Mouse (Mus musculus) kidney, embryonic 15.5 days (tissue): ENCODE data around the gene Tbx4. TPM values are rescaled to one million over a fixed set of nuclear protein-coding genes. Genes with fewer than 3 reads are reported as not detected.

Source experiments
- ATAC-seq: fragments of 200-750 bp; cut with Nextera tagmentation; replicated peaks from 2 replicates; pipeline ENCODE4 v1.8.0; 2017; ENCODE audit warnings: moderate TSS enrichment; ENCODE audit not compliant: low FRiP score
- H3K27ac ChIP-seq: fragments of 300-500 bp; sonication (generic); 2 replicates; pipeline ENCODE4 v1.5.1; 2015; ENCODE audit warnings: mild to moderate bottlenecking, inconsistent platforms
- H3K27me3 ChIP-seq: fragments of 300-500 bp; sonication (generic); 2 replicates; pipeline ENCODE4 v1.6.1; 2015; ENCODE audit warnings: inconsistent platforms
- H3K36me3 ChIP-seq: fragments of 300-500 bp; sonication (generic); 2 replicates; pipeline ENCODE4 v1.6.1; 2015; ENCODE audit warnings: inconsistent platforms
- H3K4me1 ChIP-seq: fragments of 300-500 bp; sonication (generic); 2 replicates; pipeline ENCODE4 v1.6.1; 2015; ENCODE audit warnings: inconsistent platforms
- H3K4me2 ChIP-seq: fragments of 300-500 bp; sonication (generic); 2 replicates; pipeline ENCODE4 v1.6.1; 2015; ENCODE audit warnings: moderate library complexity, mild to moderate bottlenecking, inconsistent platforms
- H3K4me3 ChIP-seq: fragments of 300-500 bp; sonication (generic); replicated peaks from 2 replicates; pipeline ENCODE4 v1.5.1; 2015; ENCODE audit warnings: mild to moderate bottlenecking, inconsistent platforms
- H3K9ac ChIP-seq: fragments of 300-500 bp; sonication (generic); 2 replicates; pipeline ENCODE4 v1.6.1; 2015; ENCODE audit warnings: mild to moderate bottlenecking, inconsistent platforms
- H3K9me3 ChIP-seq: fragments of 300-500 bp; sonication (generic); replicated peaks from 2 replicates; pipeline ENCODE4 v1.6.1; 2016; ENCODE audit warnings: inconsistent platforms
- WGBS: fragments of 180-500 bp; shearing (Covaris S2); methylation state at CpG from one replicate; pipeline ENCODE4 v1.1.7; 2015; ENCODE audit warnings: mixed read lengths; 5-methylcytosine and 5-hydroxymethylcytosine counted together
- polyA plus RNA-seq: library from polyadenylated mRNA; unstranded; fragments of >200 nt; fragmentation: Nextera tagmentation; extraction: Ambion mirVana; gene quantifications from 2 replicates; pipeline ENCODE4 v1.2.1, GENCODE M21; 2015

The Tbx4 gene
- 0.36 and 0.56 TPM in 2 replicates for polyA plus RNA-seq

DNA sequence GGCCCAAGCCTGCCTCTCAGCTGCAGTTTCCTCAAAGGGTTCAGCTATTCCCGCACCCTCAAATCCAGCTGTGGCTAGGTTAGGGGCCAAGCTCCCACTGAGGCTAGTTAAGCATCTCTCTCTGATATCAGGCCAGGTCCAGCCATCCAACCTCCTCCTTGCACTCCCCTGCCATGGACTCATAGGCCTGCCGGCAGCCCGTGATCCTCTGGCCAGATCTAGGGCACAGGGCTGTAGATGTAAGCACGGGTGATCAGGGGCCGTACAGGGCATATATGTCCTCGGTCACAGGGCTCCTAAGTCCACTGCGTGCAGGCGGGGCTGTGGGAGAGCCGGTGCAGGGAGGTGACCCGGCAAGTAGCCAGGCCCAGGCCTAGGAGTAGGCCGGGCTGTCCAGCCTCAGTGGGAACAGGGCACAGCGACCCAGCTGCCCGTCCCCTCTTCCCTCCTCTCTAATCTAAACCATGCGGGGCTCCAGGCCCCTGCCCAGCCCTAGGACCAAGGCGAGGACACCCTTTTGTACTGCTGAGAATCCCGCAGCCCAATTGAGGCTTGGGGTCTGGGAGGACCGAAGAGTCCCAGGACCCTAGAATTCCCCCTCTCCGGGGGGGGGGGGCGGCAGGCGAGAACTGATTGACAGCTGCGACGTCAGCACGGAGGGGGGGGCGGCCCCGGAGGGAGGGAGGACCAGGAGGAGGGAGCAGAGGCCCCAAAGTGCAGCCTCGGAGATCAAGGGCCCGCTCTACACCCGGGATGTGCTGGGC is at the start of gene Tbx4:
Gene Tbx4, plus strand, starts transcription at position 758 of the 764 bp plus-strand sequence.
- 28% methylated on average over 23 of the region's 28 CpGs for WGBS
- ATAC-seq = no peak
- Histone ChIP-seq H3K4me1 (peaks cover 26% of the 10 kb centered on the region), H3K27ac (no peak within 1 kb of the TSS), H3K27me3 (peaks cover 97% of the 10 kb centered on the region), H3K4me3 (0 out of 2 replicates have a peak within 1 kb of the TSS, but pooled peaks have one; percentile 7), H3K36me3 (no peaks in the 10 kb centered on the region), H3K9me3 (no peaks in the 10 kb centered on the region), H3K9ac (no peak within 1 kb of the TSS), H3K4me2 (0 out of 2 replicates have a peak within 1 kb of the TSS, but pooled peaks have one; percentile 21)

DNA sequence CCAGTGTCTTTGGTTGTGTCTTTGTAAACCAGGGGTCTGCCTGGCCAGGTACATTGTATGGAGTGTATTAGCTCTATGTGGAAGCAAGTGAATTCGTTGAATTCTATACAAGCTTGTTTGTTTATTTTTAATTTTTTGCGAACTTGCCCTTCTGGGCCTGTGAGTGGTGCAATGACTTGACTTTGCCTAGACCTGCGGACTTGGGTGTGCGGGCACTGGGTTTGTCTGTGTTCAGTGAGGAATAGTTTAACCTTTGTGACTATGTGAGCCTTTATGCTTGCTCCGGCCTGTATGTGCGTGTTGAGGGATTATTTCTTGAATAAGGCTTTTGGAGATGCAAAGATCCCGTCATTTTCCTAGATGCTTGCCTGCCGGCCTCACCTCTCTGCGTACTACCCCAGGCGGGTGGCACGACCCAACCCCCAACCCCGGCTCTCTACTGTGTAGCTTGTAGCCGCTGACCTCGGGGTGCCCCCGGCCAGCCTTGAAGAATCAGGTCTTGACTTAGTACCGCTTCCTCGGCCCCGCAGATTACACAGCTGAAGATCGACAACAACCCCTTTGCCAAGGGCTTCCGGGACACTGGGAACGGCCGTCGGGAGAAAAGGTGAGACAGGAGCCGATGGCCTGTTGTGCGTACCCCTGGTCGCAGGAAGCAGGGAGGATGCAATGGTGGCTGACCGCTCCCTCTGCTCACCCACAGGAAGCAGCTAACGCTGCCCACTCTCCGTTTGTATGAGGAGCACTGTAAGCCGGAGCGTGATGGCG is 49.5 kb upstream of the Tbx4 start:
- Histone ChIP-seq H3K9ac (peak overlapping the region; percentile 87), H3K27me3 (peaks cover 90% of the 10 kb centered on the region), H3K9me3 (no peaks in the 10 kb centered on the region), H3K4me3 (peak overlapping the region; percentile 75), H3K4me1 (peaks cover 65% of the 10 kb centered on the region), H3K4me2 (peak overlapping the region; percentile 92), H3K27ac (peak overlapping the region; percentile 92), H3K36me3 (peaks cover 9% of the 10 kb centered on the region; the same call in 1 of the 2 replicates)
- WGBS = 12% methylated on average over 32 of the region's 32 CpGs
- ATAC-seq = no peak

DNA sequence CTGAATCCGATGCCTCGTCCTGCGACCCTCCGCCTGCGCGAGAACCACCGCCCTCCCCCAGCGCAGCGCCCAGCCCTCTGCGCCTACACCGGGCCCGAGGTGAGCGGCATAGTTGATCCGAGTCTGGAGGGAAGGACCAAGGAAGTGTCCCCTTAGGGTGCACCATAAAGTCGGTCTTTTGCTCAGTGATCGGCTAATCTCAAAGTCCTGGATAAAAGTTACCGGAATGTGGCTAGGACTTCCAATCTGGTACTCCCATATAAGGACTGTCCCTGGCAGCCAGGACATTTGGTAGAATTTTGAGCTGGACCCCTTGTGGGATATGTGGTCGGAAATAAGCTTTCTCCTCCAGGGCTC is 49.0 kb upstream of the Tbx4 start:
- H3K4me3 ChIP-seq = peak overlapping the region; percentile 75
- 9% methylated on average over 18 of the region's 18 CpGs for WGBS
- H3K36me3 ChIP-seq = peaks cover 9% of the 10 kb centered on the region; the same call in 1 of the 2 replicates
- H3K4me1 ChIP-seq = peaks cover 65% of the 10 kb centered on the region
- no peak for ATAC-seq
- H3K9me3 ChIP-seq = no peaks in the 10 kb centered on the region
- H3K4me2 ChIP-seq = peak overlapping the region; percentile 92
- peak overlapping the region; percentile 92 for H3K27ac ChIP-seq
- H3K9ac ChIP-seq = peak overlapping the region; percentile 87
- peaks cover 87% of the 10 kb centered on the region for H3K27me3 ChIP-seq

DNA sequence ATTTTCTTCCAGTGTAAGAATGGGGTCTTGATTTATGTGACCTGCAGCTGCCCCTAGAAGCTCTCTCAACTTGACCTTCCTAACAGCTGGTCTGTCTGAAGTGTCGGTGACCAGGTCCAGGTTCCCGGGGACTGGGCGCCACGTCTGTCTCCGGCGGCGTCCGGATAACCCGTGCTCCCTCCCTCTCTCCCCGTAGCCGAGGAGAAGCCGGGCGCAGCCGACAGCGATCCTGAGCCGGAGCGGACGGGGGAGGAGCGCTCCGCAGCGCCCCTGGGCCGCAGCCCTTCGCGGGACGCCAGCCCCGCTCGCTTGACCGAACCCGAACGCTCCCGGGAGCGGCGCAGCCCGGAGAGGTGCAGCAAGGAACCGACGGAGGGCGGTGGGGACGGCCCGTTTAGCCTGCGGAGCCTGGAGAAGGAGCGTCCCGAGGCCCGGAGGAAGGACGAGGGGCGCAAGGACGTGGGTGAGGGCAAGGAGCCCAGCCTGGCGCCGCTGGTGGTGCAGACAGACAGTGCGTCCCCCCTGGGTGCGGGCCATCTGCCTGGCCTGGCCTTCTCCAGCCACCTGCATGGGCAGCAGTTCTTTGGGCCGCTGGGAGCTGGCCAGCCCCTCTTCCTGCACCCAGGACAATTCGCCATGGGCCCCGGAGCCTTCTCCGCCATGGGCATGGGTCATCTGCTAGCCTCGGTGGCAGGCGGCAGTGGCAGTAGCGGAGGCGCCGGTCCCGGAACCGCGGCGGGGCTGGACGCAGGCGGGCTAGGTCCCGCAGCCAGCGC is 48.4 kb upstream of the Tbx4 start:
- Histone ChIP-seq H3K27ac (peak overlapping the region; percentile 92), H3K9ac (peak overlapping the region; percentile 87), H3K9me3 (no peaks in the 10 kb centered on the region), H3K4me3 (peak overlapping the region; percentile 75), H3K4me2 (peak overlapping the region; percentile 92), H3K27me3 (peaks cover 87% of the 10 kb centered on the region), H3K36me3 (peaks cover 9% of the 10 kb centered on the region; the same call in 1 of the 2 replicates), H3K4me1 (peaks cover 67% of the 10 kb centered on the region)
- 3% methylated on average over 67 of the region's 67 CpGs for WGBS
- ATAC-seq = no peak

DNA sequence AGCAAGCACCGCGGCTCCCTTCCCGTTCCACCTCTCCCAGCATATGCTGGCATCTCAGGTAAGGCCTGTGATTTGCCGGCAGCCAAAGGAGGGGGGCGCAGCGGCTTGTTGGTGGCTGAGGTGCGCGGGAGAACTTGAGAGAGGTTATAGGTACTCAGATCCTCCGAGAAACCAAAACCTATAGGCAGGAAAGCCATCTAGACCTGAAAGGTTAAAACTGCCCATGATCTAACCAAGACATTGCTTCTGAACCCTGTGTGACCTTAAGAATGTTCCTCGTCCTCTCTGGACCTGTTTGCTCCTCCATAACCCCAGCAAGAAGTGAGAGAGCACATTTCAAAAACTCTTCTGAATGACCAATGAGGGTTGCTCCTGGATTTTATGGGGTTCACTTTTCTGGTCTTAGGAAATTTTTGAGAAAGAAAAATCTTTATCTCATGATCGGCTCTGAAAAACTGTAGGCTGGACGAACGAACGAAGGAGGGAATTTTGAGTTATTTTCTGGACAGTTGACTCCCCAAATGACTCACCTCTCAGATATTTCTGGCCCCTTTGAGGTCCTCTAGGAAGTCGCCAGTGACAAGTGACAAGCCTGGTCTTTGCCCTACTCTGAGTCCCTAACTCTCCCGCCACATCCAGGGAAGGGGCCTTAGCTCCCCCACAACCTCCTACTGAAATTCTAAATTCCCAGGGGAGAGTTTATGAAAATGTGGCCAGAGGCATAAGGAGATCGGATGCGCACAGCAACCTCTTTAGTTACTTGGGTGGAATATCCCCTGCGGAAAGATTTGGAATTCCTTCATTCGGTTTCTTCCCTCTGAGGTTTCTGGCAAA is 47.6 kb upstream of the Tbx4 start:
- no peak for ATAC-seq
- H3K4me3 ChIP-seq = peak overlapping the region; percentile 75
- peaks cover 89% of the 10 kb centered on the region for H3K27me3 ChIP-seq
- H3K36me3 ChIP-seq = peaks cover 9% of the 10 kb centered on the region; the same call in 1 of the 2 replicates
- peaks cover 69% of the 10 kb centered on the region for H3K4me1 ChIP-seq
- H3K9ac ChIP-seq = peak overlapping the region; percentile 87
- H3K4me2 ChIP-seq = peak overlapping the region; percentile 92
- H3K27ac ChIP-seq = peak overlapping the region; percentile 92
- 12% methylated on average over 20 of the region's 20 CpGs for WGBS
- no peaks in the 10 kb centered on the region for H3K9me3 ChIP-seq

DNA sequence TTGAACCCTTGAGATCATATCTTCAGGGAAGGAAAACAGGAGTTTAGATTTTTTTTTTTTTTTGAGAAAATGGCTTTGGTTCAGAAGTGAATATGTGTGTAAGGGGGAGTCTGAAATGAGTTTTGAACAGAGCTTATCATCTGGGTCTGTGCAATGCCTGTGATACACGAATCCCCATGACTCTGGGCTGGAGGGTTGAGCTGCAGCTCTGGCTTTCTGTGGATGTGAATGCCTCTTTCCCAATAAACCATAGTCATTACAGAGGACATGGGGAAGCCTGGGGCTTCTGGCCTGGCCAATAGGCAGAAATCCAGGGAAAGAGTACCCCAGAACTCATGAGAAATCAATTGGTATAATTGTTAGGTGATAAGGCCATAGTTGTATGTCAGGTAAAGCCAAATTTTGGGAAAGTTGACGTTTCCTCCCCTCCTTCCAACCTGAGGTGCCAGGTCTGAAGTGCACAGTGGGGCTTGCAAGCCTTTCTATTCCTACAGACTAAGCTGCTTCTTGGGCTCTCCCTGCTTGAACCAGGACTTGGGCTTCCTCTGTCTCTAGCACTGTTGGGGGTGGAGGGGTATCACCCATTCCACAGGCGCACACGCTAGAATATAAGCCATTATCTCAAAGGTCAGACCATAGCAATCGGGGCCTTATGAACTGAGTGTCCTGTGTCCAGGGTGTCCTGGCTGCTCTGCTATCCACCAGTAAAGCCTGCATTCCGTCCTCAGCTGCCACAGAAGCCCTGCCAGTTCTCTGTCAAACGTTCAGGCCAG is 46.8 kb upstream of the Tbx4 start:
- Histone ChIP-seq H3K9ac (peak overlapping the region; percentile 87), H3K4me2 (peak overlapping the region; percentile 92), H3K27ac (peak overlapping the region; percentile 92), H3K27me3 (peaks cover 86% of the 10 kb centered on the region), H3K36me3 (peaks cover 9% of the 10 kb centered on the region; the same call in 1 of the 2 replicates), H3K9me3 (no peaks in the 10 kb centered on the region), H3K4me3 (peak overlapping the region; percentile 75), H3K4me1 (peaks cover 75% of the 10 kb centered on the region)
- no peak for ATAC-seq
- 27% methylated on average over 7 of the region's 7 CpGs for WGBS

DNA sequence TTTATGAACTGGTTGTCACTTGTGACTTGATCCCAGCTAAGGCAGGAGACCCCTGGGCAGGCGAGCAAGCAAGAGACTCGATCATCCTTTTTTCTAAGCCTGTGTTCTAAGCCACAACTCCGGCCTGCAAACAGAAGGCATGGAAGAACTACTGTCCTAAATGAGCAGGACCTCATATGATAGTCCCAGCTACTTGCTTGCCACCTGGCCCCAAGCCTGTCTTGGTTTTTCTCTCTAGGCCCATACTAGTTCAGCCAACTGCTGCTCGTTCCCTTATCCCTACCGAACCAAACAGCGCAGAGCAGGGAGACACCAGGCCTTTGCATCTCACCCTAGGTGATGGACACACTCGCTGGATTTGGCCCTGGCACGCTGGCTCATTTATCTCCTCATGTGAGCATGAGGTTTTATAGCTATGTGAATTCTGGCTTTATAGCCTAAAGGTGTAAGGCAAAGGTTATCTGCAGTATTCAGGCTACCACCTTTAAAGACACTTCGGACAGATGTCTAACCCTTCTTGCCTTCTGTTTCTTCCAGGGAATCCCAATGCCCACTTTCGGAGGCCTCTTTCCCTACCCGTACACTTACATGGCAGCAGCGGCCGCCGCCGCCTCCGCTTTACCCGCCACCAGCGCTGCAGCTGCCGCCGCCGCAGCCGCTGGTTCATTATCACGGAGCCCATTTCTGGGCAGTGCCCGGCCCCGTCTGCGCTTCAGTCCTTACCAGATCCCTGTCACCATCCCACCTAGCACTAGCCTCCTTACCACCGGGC is 46.0 kb upstream of the Tbx4 start:
- no peaks in the 10 kb centered on the region for H3K9me3 ChIP-seq
- WGBS = 20% methylated on average over 27 of the region's 27 CpGs
- ATAC-seq = no peak

DNA sequence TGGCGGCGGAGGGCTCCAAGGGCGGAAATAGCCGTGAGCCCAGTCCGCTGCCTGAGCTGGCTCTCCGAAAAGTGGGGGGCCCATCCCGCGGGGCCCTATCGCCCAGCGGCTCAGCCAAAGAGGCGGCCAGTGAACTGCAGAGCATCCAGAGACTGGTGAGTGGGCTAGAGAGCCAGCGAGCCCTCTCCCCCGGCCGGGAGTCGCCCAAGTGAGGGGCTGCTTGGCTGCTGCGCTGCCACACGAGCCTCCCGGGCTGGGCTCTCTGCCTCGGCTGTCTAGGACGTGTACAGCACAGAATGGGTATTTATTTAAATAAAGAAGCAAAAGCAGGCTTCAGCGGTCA is 45.4 kb upstream of the Tbx4 start:
- Histone ChIP-seq H3K4me3 (peak overlapping the region; percentile 75), H3K4me1 (peaks cover 86% of the 10 kb centered on the region), H3K4me2 (peak overlapping the region; percentile 92), H3K9me3 (no peaks in the 10 kb centered on the region), H3K27ac (peak overlapping the region; percentile 92), H3K9ac (peak overlapping the region; percentile 87), H3K27me3 (peaks cover 79% of the 10 kb centered on the region), H3K36me3 (peaks cover 4% of the 10 kb centered on the region; the same call in 1 of the 2 replicates)
- ATAC-seq = no peak
- WGBS = 15% methylated on average over 21 of the region's 21 CpGs

More for the DNA sequence above, 46.0 kb upstream of the Tbx4 start:
- Histone ChIP-seq H3K36me3 (peaks cover 4% of the 10 kb centered on the region; the same call in 1 of the 2 replicates), H3K27me3 (peaks cover 79% of the 10 kb centered on the region), H3K4me2 (peak overlapping the region; percentile 92), H3K4me3 (peak overlapping the region; percentile 75), H3K27ac (peak overlapping the region; percentile 92), H3K9ac (peak overlapping the region; percentile 87), H3K4me1 (peaks cover 82% of the 10 kb centered on the region)

DNA sequence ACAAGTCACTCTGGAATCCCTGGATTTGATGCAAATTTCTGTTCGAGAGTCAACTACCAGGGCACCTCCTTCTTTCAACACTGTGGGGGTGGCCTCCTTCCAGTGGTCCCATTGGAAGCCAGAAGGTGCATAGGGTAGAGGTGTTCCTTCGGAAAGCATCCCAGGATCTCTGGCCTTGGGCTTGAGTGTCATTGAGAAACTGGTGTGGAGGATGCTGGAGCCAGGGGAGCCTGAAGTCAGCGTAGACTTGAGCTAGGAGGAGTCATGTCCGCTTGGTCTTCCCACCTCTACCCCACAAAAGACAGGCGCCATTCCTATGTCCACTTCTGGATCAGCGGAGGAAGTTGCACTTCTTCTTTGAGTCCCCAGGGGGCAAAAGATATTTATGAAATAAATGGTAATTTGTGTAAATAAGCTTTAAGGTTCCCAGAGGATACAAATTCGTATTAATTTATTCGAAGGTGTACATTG is 45.0 kb upstream of the Tbx4 start:
- Histone ChIP-seq H3K4me2 (peak overlapping the region; percentile 92), H3K4me1 (peaks cover 86% of the 10 kb centered on the region), H3K27me3 (peaks cover 75% of the 10 kb centered on the region), H3K27ac (peak overlapping the region; percentile 92), H3K9me3 (no peaks in the 10 kb centered on the region), H3K4me3 (peak overlapping the region; percentile 75), H3K9ac (peak overlapping the region; percentile 57), H3K36me3 (peaks cover 4% of the 10 kb centered on the region; the same call in 1 of the 2 replicates)
- ATAC-seq = no peak
- 16% methylated on average over 8 of the region's 8 CpGs for WGBS

DNA sequence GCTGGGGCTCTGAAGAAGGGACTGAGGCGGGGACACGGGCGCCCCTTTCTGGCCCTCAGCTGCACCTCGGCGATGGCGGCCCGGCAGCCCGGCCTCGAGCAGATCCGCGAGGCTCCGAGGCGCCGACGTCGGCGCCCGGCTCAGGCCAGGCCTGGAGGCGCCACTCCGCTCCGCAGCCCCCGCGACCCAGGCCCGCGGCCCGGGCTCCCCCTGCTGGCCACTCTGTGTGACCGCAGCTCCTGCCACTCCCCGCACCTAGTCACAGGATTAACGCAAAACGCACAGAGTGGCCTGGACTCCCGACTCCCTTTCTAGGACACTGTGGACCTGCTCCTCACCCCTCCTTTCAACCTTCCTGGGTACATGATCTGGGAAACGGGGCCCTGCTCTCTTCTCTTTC is 44.2 kb upstream of the Tbx4 start:
- H3K9me3 ChIP-seq = no peaks in the 10 kb centered on the region
- H3K27ac ChIP-seq = peak overlapping the region; percentile 92
- H3K27me3 ChIP-seq = peaks cover 68% of the 10 kb centered on the region
- H3K4me2 ChIP-seq = peak overlapping the region; percentile 92
- H3K4me3 ChIP-seq = peak overlapping the region; percentile 54
- WGBS = 0% methylated on average over 28 of the region's 32 CpGs
- peaks cover 89% of the 10 kb centered on the region for H3K4me1 ChIP-seq
- peak; percentile 34 for ATAC-seq
- H3K9ac ChIP-seq = peak overlapping the region; percentile 57
- peaks cover 4% of the 10 kb centered on the region; the same call in 1 of the 2 replicates for H3K36me3 ChIP-seq
